Comparison of ENCODE assay signal across 29 mouse cellular contexts in the genomic region with DNA sequence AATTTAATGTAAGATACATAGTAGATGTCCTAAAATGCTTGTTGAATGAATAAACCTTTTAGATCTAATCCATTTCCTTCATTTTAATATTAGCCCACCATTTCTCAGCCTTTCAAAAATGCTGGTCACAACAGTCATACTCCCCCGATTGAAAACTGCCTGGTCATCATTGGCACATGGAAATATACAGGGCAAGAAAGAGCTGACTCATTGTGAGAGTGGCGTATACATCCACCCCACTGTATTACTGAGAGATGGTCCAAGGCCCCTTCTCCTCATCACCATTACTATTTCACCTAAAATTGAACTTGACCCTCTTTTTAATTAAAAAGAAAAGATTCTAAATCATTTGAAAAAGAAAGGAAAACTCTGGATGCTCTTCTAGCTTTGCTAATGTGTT. TPM values are rescaled to one million over a fixed set of nuclear protein-coding genes. Genes with fewer than 3 reads are reported as not detected.
A peak's percentile ranks its signal among the peaks of the same experiment; 100 is the strongest.
DNase-seq lines count a peak whose midpoint lies in the region; TF ChIP-seq lines count a peak whose summit lies in the region.
"Had no signal": no experiment of that assay in that cellular context is flagged by ENCODE, and none has a peak within 500 bp of the region (broad histone marks: within the 10 kb centered on the region; RNA-seq: fewer than 3 reads in every experiment).

No protein-coding gene starts in this region.

- H3K27me3 ChIP-seq in MEL (ENCODE audit: control insufficient read depth in 1 of 2, insufficient read depth in 2 of 2, low read length in 2 of 2), result no peaks in the 10 kb centered on the region
- no peaks in the 10 kb centered on the region for H3K27me3 ChIP-seq in limb, embryonic 10.5 days (ENCODE audit: low read depth, poor library complexity, severe bottlenecking)
- H3K27me3 ChIP-seq: embryonic facial prominence, embryonic 12.5 days; forebrain, embryonic 15.5 days; heart, embryonic 12.5 days; midbrain, embryonic 15.5 days; neural tube, embryonic 15.5 days had no signal

- TF ChIP-seq EP300 in MEL (IDR thresholded peaks at IDR 0.05; ENCODE audit: low read depth in 1 of 2, low read length in 2 of 2), result no peak

- H3K9ac ChIP-seq in MEL (ENCODE audit: control insufficient read depth, low read depth, low read length, poor library complexity, severe bottlenecking), result no peak overlapping the region
- H3K9ac ChIP-seq: embryonic facial prominence, embryonic 12.5 days; forebrain, embryonic 15.5 days; heart, embryonic 12.5 days; hindbrain, embryonic 14.5 days; midbrain, embryonic 15.5 days; neural tube, embryonic 15.5 days had no signal

- H3K79me2 ChIP-seq in MEL (ENCODE audit: control insufficient read depth, insufficient read depth, low read length, poor library complexity), result no peaks in the 10 kb centered on the region

- no peaks in the 10 kb centered on the region for H3K36me3 ChIP-seq in MEL (ENCODE audit: control insufficient read depth in 1 of 2, insufficient read depth in 2 of 2, low read length in 2 of 2)
- H3K36me3 ChIP-seq in limb, embryonic 10.5 days, result no peaks in the 10 kb centered on the region
- H3K36me3 ChIP-seq: embryonic facial prominence, embryonic 12.5 days; forebrain, embryonic 10.5 days; forebrain, embryonic 15.5 days; heart, embryonic 12.5 days; midbrain, embryonic 10.5 days; midbrain, embryonic 15.5 days; neural tube, embryonic 15.5 days had no signal

- peak; percentile 1 for DNase-seq in heart, adult 11 months
- DNase-seq in heart, postnatal 10 days, result no peak
- DNase-seq in A20 (ENCODE audit: low read depth, low spot score) (peak; percentile 17), MEL (ENCODE audit: low read depth, low spot score) (peak; percentile 17)
- DNase-seq in limb, embryonic 10.5 days (ENCODE audit: low spot score), result peak; percentile 3
- DNase-seq in gastrocnemius, adult 18-20 months (ENCODE audit: low spot score), result no peak
- DNase-seq in lung, adult 2 months, result no peak
- DNase-seq in testis, postnatal 10 days (ENCODE audit: low spot score), result no peak
- DNase-seq: adrenal gland, adult 8-10 months; cerebellum, adult 9-10 months; cerebellum, postnatal 36 days; embryo, embryonic 11 days; gastrocnemius, adult 2 months; gastrocnemius, postnatal 36 days; heart, adult 2 months; kidney, postnatal 14 days; lung, postnatal 4 days; retina, postnatal 1 day; right cerebral cortex, postnatal 25 days; thymus, adult 18-20 months; thymus, postnatal 25 days had no signal

- WGBS in limb, embryonic 10.5 days, result 87% methylated on average over 2 of the region's 2 CpGs
- WGBS in lung, adult 2 months, result 50% methylated on average over 2 of the region's 2 CpGs

- no peaks in the 10 kb centered on the region for H3K4me1 ChIP-seq in MEL (ENCODE audit: control insufficient read depth in 1 of 2, insufficient read depth in 2 of 2, low read length in 2 of 2)
- H3K4me1 ChIP-seq in limb, embryonic 10.5 days, result peaks cover 5% of the 10 kb centered on the region; the same call in 1 of the 2 replicates
- no peaks in the 10 kb centered on the region for H3K4me1 ChIP-seq in lung, adult 2 months (ENCODE audit: control insufficient read depth, insufficient read depth, low read length)
- H3K4me1 ChIP-seq: embryonic facial prominence, embryonic 12.5 days; forebrain, embryonic 10.5 days; forebrain, embryonic 15.5 days; heart, embryonic 12.5 days; midbrain, embryonic 10.5 days; midbrain, embryonic 15.5 days; neural tube, embryonic 15.5 days had no signal

- no peak for TF ChIP-seq POLR2A in MEL (IDR thresholded peaks at IDR 0.05; ENCODE audit: control insufficient read depth in 1 of 2, insufficient read depth in 1 of 2, low read depth in 1 of 2, low read length in 2 of 2, poor library complexity in 1 of 2)
- no peak for TF ChIP-seq POLR2A in lung, adult 2 months (IDR thresholded peaks at IDR 0.05; ENCODE audit: borderline replicate concordance, extremely low read depth, low read depth, low read length)

- H3K27ac ChIP-seq in MEL (ENCODE audit: control insufficient read depth, low read depth, low read length), result no peak overlapping the region
- H3K27ac ChIP-seq in limb, embryonic 10.5 days, result no peak overlapping the region
- H3K27ac ChIP-seq: embryonic facial prominence, embryonic 12.5 days; forebrain, embryonic 10.5 days; forebrain, embryonic 15.5 days; gastrocnemius, adult 2 months; heart, adult 2 months; hindbrain, embryonic 14.5 days; midbrain, embryonic 10.5 days; midbrain, embryonic 15.5 days; neural tube, embryonic 15.5 days had no signal

- TF ChIP-seq CTCF in MEL (IDR thresholded peaks at IDR 0.05 in 2 of 3, conservative IDR thresholded peaks at IDR 0.05 in 1 of 3; ENCODE audit: control insufficient read depth in 1 of 3, insufficient read depth in 1 of 3, low read depth in 2 of 3, low read length in 3 of 3, poor library complexity in 1 of 3, severe bottlenecking in 1 of 3), result no peak
- no peak for TF ChIP-seq CTCF in lung, adult 2 months (IDR thresholded peaks at IDR 0.05; ENCODE audit: insufficient read depth, low read length)

- TF ChIP-seq RAD21 in MEL (IDR thresholded peaks at IDR 0.05; ENCODE audit: low read depth, low read length), result no peak

- intact Hi-C loops in heart, postnatal 10 days (cut with DNase I), result no loop called here

- no peaks in the 10 kb centered on the region for H3K9me3 ChIP-seq in MEL (replicated peaks; ENCODE audit: insufficient read depth, low read length)
- no peaks in the 10 kb centered on the region for H3K9me3 ChIP-seq in limb, embryonic 10.5 days (replicated peaks)
- H3K9me3 ChIP-seq: embryonic facial prominence, embryonic 12.5 days; forebrain, embryonic 10.5 days; forebrain, embryonic 15.5 days; heart, embryonic 12.5 days; midbrain, embryonic 10.5 days; midbrain, embryonic 15.5 days; neural tube, embryonic 15.5 days had no signal

- H3K4me3 ChIP-seq in MEL (ENCODE audit: control insufficient read depth in 1 of 2, insufficient read depth in 1 of 2, low read depth in 2 of 2, low read length in 2 of 2), result no peak overlapping the region; a peak in 1 of 4 replicates
- no peak overlapping the region for H3K4me3 ChIP-seq in limb, embryonic 10.5 days
- no peak overlapping the region for H3K4me3 ChIP-seq in lung, adult 2 months (replicated peaks; ENCODE audit: extremely low read depth, low read depth, low read length)
- H3K4me3 ChIP-seq: embryonic facial prominence, embryonic 12.5 days; forebrain, embryonic 10.5 days; forebrain, embryonic 15.5 days; gastrocnemius, adult 2 months; heart, adult 2 months; heart, embryonic 12.5 days; midbrain, embryonic 10.5 days; midbrain, embryonic 15.5 days; neural tube, embryonic 15.5 days had no signal

TF ChIP-seq in MEL, 35 proteins besides CTCF, POLR2A, EP300 and RAD21:
- TF ChIP-seq MYB (IDR thresholded peaks at IDR 0.05; ENCODE audit: low read depth, low read length), result no peak
- TF ChIP-seq JUND (IDR thresholded peaks at IDR 0.05; ENCODE audit: low read depth, low read length), result no peak
- TF ChIP-seq KAT2A (conservative IDR thresholded peaks at IDR 0.05; ENCODE audit: low read depth, low read length), result no peak

RNA-seq across cellular contexts. Expression of a gene that starts 26.2 kb away (rescaled TPM):
- total RNA-seq in heart, postnatal 10 days (2021), result 10 to 100 TPM; 23.2 to 26.2 TPM
- 173 and 190 TPM in 2 replicates for total RNA-seq in MEL (2012; rRNA removed)
- 100 to 1,000 TPM in 1 of 2 experiments, not detected in 1; 221 TPM for polyA plus RNA-seq in MEL (2012; ENCODE audit: insufficient read depth in 1 of 2, insufficient read length in 2 of 2, low read depth in 1 of 2, low replicate concordance in 2 of 2, missing spikeins in 1 of 2)
- polyA plus RNA-seq in limb, embryonic 10.5 days (2016; fragmentation: Nextera tagmentation; extraction: Ambion mirVana), result 78.5 and 91.1 TPM in 2 replicates
- 10 to 100 TPM; 22.8 to 25.4 TPM for total RNA-seq in gastrocnemius, adult 18-20 months (2021)
- 13.4 and 17.9 TPM in 2 replicates for polyA plus RNA-seq in lung, adult 2 months (2012; rRNA removed)

Comparison
In these comparisons a context has a peak if more than half of its experiments do, and no peak if none do; other contexts are left out.
1. DNase-seq: peak in heart, adult 11 months (single experiment), A20 (single experiment), MEL (single experiment) and limb, embryonic 10.5 days (single experiment); none in heart, postnatal 10 days (0 of 2), gastrocnemius, adult 18-20 months (single experiment), lung, adult 2 months (single experiment) and testis, postnatal 10 days (single experiment).